Mouse (Mus musculus): ENCODE measurements at regions not wholly inside any gene's neighbourhood (a gene's known extent, or its start where the extent isn't known, plus 50 kb on each side); places are given as distances from the start of the nearest gene placed in this dataset.

DNA sequence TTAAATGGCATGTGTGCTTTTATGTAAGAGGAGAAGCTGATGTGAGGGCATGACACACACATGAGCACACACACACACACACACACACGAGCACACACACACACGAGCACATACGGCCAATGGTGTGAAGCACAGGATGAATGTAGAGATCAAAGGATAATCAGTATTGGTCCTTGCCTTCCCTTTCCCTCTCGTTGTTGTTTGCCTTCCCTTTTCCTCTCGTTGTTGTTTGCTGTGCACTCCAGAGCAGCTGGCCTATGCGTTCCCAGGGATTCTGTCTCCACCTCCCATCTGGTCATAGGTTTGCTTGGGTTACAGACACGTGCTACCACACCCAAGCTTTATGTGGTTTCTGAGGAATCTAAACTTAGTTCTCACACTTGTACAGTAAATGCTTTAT, 165.8 kb downstream of the Enc1 start:
- TF ChIP-seq CTCF (IDR thresholded peaks at IDR 0.05; ENCODE audit: low read depth) (no peak), EP300 (IDR thresholded peaks at IDR 0.05; ENCODE audit: low read depth) (no peak)

Data from liver, embryonic 14.5 days (tissue).